Mouse (Mus musculus) lung, embryonic 14.5 days (tissue): ENCODE data around the gene Nr2f2. TPM values are rescaled to one million over a fixed set of nuclear protein-coding genes. Genes with fewer than 3 reads are reported as not detected.

Experiments
- ATAC-seq: fragments of 200-750 bp; cut with Nextera tagmentation; 2 replicates; pipeline ENCODE4 v1.8.0; 2017; ENCODE audit warnings: mild to moderate bottlenecking, moderate TSS enrichment, moderate library complexity; ENCODE audit not compliant: insufficient read depth
- DNase-seq: peaks from one replicate; pipeline ENCODE4 v3.0.0-alpha.2; 2015
- H3K27ac ChIP-seq: fragments of 300-500 bp; sonication (generic); 2 replicates; pipeline ENCODE4 v1.5.1; 2014; ENCODE audit warnings: low read depth, mild to moderate bottlenecking, moderate library complexity
- H3K27me3 ChIP-seq: fragments of 300-500 bp; sonication (generic); 2 replicates; pipeline ENCODE4 v1.6.1; 2014; ENCODE audit warnings: low read length, control low read depth; ENCODE audit not compliant: insufficient read depth
- H3K36me3 ChIP-seq: fragments of 300-500 bp; sonication (generic); 2 replicates; pipeline ENCODE4 v1.6.1; 2014; ENCODE audit warnings: control low read depth; ENCODE audit not compliant: insufficient read depth
- H3K4me1 ChIP-seq: fragments of 300-500 bp; sonication (generic); 2 replicates; pipeline ENCODE4 v1.6.1; 2014; ENCODE audit warnings: antibody characterized with exemption, control low read depth; ENCODE audit not compliant: insufficient read depth
- H3K4me2 ChIP-seq: fragments of 300-500 bp; sonication (generic); 2 replicates; pipeline ENCODE4 v1.6.1; 2014; ENCODE audit warnings: mild to moderate bottlenecking
- H3K4me3 ChIP-seq: fragments of 300-500 bp; sonication (generic); 2 replicates; pipeline ENCODE4 v1.5.1; 2014; ENCODE audit warnings: low read depth, low read length
- H3K9ac ChIP-seq: fragments of 300-500 bp; sonication (generic); 2 replicates; pipeline ENCODE4 v1.6.1; 2014
- H3K9me3 ChIP-seq: fragments of 300-500 bp; sonication (generic); 2 replicates; pipeline ENCODE4 v1.6.1; 2016; ENCODE audit warnings: low read depth, low read length, control low read depth
- CTCF ChIP-seq: IDR thresholded peaks from 2 replicates; pipeline ENCODE4 v1.5.1; 2016; ENCODE audit warnings: antibody characterized with exemption, low read depth
- WGBS: fragments of 180-500 bp; shearing (Covaris S2); extraction: QIAGEN DNeasy Blood & Tissue Kit; methylation state at CpG from one replicate; pipeline ENCODE4 v1.1.7; 2014; 5-methylcytosine and 5-hydroxymethylcytosine counted together
- polyA plus RNA-seq: library from polyadenylated mRNA; unstranded; fragments of >200 nt; fragmentation: Nextera tagmentation; extraction: Ambion mirVana; gene quantifications from 2 replicates; pipeline ENCODE4 v1.2.1, GENCODE M21; 2014

Nr2f2 gene
- polyA plus RNA-seq, 1 experiment from 2014 or later: 146 TPM

DNA sequence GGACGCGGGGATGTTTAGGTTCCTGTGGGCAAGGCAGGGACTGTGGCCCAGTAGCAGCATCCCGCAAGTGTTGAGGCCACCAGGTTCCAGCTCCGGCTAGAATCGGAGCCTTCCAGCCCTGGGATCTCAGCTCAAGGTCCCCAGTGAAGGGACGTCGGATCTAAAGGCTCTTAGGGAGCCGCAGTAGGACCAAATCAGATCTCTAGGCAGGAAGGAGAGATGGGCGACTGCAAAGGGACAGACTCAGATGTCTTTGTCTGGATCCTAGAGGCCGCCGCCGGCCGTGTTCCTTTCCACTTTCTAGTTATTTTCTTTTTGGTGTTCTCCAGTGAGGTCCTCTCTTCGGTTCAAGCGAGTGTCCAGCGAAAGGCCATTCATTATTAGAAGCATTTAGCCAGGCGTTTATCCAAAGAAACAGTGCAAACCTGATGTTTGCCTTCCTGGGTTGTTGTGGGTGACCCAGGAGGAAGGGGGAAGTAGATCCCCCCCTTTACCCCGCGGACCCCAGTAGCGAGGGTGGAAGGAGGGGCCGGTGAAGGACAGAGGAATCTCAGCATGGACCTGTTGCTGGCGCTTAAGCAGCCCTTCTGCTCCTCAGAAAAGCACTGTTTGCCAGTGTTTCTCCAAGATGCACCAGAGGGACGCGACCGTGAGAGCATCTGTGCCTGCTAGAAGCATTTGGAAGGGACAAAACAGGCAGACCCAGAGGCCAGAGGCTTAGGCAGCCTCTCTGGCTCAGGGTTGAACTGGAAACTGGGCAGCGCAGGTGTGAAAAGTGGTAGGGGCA, 34.3 kb downstream of the Nr2f2 start:
- no peak overlapping the region; the same call in 1 of the 2 replicates for H3K27ac ChIP-seq
- H3K36me3 ChIP-seq: no peaks in the 10 kb centered on the region
- DNase-seq (no peak), ATAC-seq (no peak; the same call in none of the 2 replicates)
- H3K4me2 ChIP-seq: peak overlapping the region; percentile 93
- no peaks in the 10 kb centered on the region for H3K9me3 ChIP-seq
- no peak for TF ChIP-seq CTCF
- H3K4me1 ChIP-seq: no peaks in the 10 kb centered on the region
- WGBS: 9% methylated on average over 26 of the region's 26 CpGs
- H3K9ac ChIP-seq: peak overlapping the region; percentile 61
- H3K4me3 ChIP-seq: peak overlapping the region; percentile 53
- H3K27me3 ChIP-seq: peaks cover 47% of the 10 kb centered on the region

- Histone ChIP-seq H3K27ac (peak overlapping the region; percentile 14; the same call in 1 of the 2 replicates), H3K4me2 (peak overlapping the region; percentile 93), H3K36me3 (no peaks in the 10 kb centered on the region), H3K9ac (peak overlapping the region; percentile 61), H3K4me3 (peak overlapping the region; percentile 53), H3K9me3 (no peaks in the 10 kb centered on the region), H3K27me3 (peaks cover 53% of the 10 kb centered on the region), H3K4me1 (no peaks in the 10 kb centered on the region)
- under 1% methylated on average over 48 of the region's 48 CpGs for WGBS
- DNase-seq (peak; percentile 89), ATAC-seq (peak; percentile 70)
- no peak for TF ChIP-seq CTCF
These were observed 35.1 kb downstream of the Nr2f2 start for GRCm38 (mm10) chr7:70331243-70332063.

GRCm38 (mm10) chr7:70330761-70331242, 35.7 kb downstream of the Nr2f2 start:
- peak; percentile 53 for DNase-seq
- Histone ChIP-seq H3K4me1 (no peaks in the 10 kb centered on the region), H3K9ac (peak overlapping the region; percentile 61), H3K4me2 (peak overlapping the region; percentile 93), H3K36me3 (no peaks in the 10 kb centered on the region), H3K27me3 (peaks cover 60% of the 10 kb centered on the region), H3K27ac (no peak overlapping the region), H3K9me3 (no peaks in the 10 kb centered on the region), H3K4me3 (peak overlapping the region; percentile 53)
- WGBS: 5% methylated on average over 19 of the region's 19 CpGs
- TF ChIP-seq CTCF: no peak
- peak; percentile 37; the same call in 1 of the 2 replicates for ATAC-seq

DNA sequence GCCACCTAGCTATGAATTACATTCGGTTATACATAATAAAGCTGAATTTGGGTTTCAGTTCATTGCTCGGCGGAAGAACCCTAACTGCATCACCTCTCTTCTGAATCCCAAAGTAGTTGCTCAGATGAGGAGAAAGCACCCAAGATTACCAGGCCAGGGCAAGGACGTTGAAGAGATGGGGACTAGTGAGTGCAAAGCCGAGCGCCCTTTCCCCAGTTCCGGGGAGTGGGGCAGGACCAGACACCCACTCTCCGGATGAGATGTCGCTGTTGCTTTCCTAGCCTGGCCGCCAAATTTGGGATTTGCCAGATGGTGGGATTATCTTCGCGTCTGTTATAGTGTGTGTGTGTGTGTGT, 36.4 kb downstream of the Nr2f2 start:
- Histone ChIP-seq H3K4me3 (no peak overlapping the region), H3K4me2 (peak overlapping the region; percentile 93), H3K36me3 (no peaks in the 10 kb centered on the region), H3K27ac (no peak overlapping the region), H3K4me1 (no peaks in the 10 kb centered on the region), H3K9ac (no peak overlapping the region), H3K27me3 (peaks cover 61% of the 10 kb centered on the region), H3K9me3 (no peaks in the 10 kb centered on the region)
- DNase-seq (no peak), ATAC-seq (no peak)
- 24% methylated on average over 12 of the region's 12 CpGs for WGBS
- TF ChIP-seq CTCF: no peak

DNA sequence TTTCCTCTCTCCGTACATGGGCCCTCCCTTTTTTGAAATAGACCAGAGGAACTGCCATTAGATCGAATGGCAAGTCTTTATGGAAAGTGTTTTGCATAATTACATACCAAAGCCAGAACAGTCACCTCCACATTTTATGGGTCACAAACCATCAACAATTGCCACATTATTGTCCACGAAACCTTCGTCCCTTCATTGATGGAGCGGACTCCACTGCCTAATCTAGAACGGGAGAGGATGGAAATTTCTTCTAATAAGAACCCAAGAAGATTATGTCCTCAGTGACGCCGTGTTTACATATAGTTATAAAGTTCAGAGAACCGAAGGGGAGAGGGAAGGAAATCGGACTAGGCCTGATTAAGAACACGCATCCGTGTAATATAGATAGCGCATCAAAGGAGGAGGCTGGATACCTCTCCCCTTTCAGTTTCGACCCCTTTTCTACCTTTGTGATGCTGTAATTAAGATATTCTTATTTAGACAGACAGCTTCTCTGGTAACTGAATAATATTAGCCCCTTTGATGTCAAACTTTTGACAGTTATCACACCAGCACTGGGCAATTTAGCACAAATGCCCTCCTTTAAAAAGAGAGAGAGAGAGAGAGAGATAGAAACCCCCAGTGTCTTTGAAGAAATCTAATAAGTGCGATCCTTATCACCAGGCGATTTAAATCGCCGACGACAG, 36.9 kb downstream of the Nr2f2 start:
- 0 out of 2 replicates have a peak overlapping the region, but pooled peaks have one; percentile 93 for H3K4me2 ChIP-seq
- H3K27ac ChIP-seq: no peak overlapping the region
- no peak overlapping the region for H3K9ac ChIP-seq
- no peak overlapping the region for H3K4me3 ChIP-seq
- no peak for DNase-seq
- peaks cover 63% of the 10 kb centered on the region for H3K27me3 ChIP-seq
- no peaks in the 10 kb centered on the region for H3K9me3 ChIP-seq
- no peaks in the 10 kb centered on the region for H3K4me1 ChIP-seq
- WGBS: 45% methylated on average over 19 of the region's 19 CpGs
- TF ChIP-seq CTCF: no peak
- ATAC-seq: no peak
- H3K36me3 ChIP-seq: no peaks in the 10 kb centered on the region

GRCm38 (mm10) chr7:70329037-70329516, 37.5 kb downstream of the Nr2f2 start:
- Histone ChIP-seq H3K27ac (no peak overlapping the region), H3K9me3 (no peaks in the 10 kb centered on the region), H3K4me2 (no peak overlapping the region), H3K36me3 (no peaks in the 10 kb centered on the region), H3K27me3 (peaks cover 66% of the 10 kb centered on the region), H3K9ac (no peak overlapping the region), H3K4me1 (no peaks in the 10 kb centered on the region), H3K4me3 (no peak overlapping the region)
- WGBS: 52% methylated on average over 6 of the region's 6 CpGs
- no peak for TF ChIP-seq CTCF
- DNase-seq: no peak
- ATAC-seq: no peak
